Mouse (Mus musculus): ENCODE measurements around the gene Abcg5.

Gene Abcg5

GRCm38 (mm10) chr17:84611500-84611899 is 71.3 kb downstream of the Abcg5 start:
- no peak for DNase-seq (ENCODE audit: low read depth, low spot score)

GRCm38 (mm10) chr17:84608606-84609005 is 74.2 kb downstream of the Abcg5 start:
- no peak for DNase-seq (ENCODE audit: low read depth, low spot score)
